Mouse (Mus musculus): Measurements from ENCODE around the gene 4930402H24Rik.

The 4930402H24Rik gene

GRCm38 (mm10) chr2:130755061-130755607, 151.1 kb downstream of the 4930402H24Rik start:
- H3K27me3 ChIP-seq (ENCODE audit: insufficient read depth, low read length) = 0 out of 2 replicates have a peak, but pooled peaks cover 3% of the 10 kb centered on the region
- H3K36me3 ChIP-seq (ENCODE audit: insufficient read depth, low read length) = no peaks in the 10 kb centered on the region
- H3K4me3 ChIP-seq (replicated peaks; ENCODE audit: low read length) = no peak overlapping the region
- H3K4me1 ChIP-seq (replicated peaks; ENCODE audit: low read depth, low read length) = peaks cover 56% of the 10 kb centered on the region
- H3K9me3 ChIP-seq (ENCODE audit: low read length) = no peaks in the 10 kb centered on the region
- TF ChIP-seq NANOG (IDR thresholded peaks at IDR 0.05; ENCODE audit: borderline replicate concordance, low read length) (no peak), CTCF (conservative IDR thresholded peaks at IDR 0.05; ENCODE audit: low read length) (peak; percentile 22; the same call in 1 of the 2 replicates)

DNA sequence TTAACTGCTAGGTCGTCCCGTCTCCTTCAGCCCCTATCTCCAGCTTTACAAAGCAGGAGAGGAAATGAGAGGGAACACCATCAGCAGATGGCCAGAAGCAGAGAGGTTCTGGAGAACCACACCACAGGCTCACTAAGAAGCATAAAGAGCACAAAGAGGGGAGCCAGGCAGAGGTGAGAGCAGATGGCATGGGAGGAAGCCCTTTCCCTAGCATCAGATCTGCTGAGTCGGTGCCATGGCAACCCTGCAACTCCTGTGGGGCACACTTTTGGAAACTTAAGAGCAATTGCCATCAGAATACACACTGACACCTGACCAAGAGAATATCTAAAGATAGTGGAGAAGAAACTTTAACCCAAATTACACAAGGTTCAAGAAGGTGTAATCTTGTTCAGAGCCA, 151.6 kb downstream of the 4930402H24Rik start:
- Histone ChIP-seq H3K9me3 (ENCODE audit: low read length) (no peaks in the 10 kb centered on the region), H3K4me3 (replicated peaks; ENCODE audit: low read length) (no peak overlapping the region), H3K4me1 (replicated peaks; ENCODE audit: low read depth, low read length) (peaks cover 62% of the 10 kb centered on the region), H3K36me3 (ENCODE audit: insufficient read depth, low read length) (no peaks in the 10 kb centered on the region), H3K27me3 (ENCODE audit: insufficient read depth, low read length) (0 out of 2 replicates have a peak, but pooled peaks cover 3% of the 10 kb centered on the region)
- TF ChIP-seq NANOG (IDR thresholded peaks at IDR 0.05; ENCODE audit: borderline replicate concordance, low read length) (no peak), POU5F1 (IDR thresholded peaks at IDR 0.05; ENCODE audit: borderline replicate concordance, low read length) (no peak), CTCF (conservative IDR thresholded peaks at IDR 0.05; ENCODE audit: low read length) (no peak)

DNA sequence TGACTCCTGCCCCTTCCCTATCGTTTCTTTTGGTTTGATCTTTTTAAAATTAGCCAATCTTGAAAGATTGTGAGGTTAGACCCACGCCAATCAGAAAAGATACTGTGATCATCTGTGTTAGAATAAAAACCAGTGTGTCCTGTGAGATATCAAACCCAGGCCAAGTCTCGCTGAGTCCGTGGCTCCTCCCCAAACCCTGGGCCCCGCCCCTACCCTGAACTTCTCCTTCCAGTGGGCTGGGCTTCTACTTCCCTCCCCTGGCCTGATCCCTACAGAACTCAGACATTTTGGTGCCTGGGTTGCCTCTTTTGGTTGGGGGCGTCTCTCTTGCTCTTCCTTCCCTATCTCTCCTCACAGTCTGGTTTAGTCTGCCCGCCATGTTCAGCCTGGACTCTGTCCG, 155.8 kb downstream of the 4930402H24Rik start:
- Histone ChIP-seq H3K4me3 (replicated peaks; ENCODE audit: low read length) (peak overlapping the region; percentile 30; the same call in 1 of the 2 replicates), H3K4me1 (replicated peaks; ENCODE audit: low read depth, low read length) (peaks cover 48% of the 10 kb centered on the region), H3K27me3 (ENCODE audit: insufficient read depth, low read length) (0 out of 2 replicates have a peak, but pooled peaks cover 3% of the 10 kb centered on the region), H3K36me3 (ENCODE audit: insufficient read depth, low read length) (peaks cover 9% of the 10 kb centered on the region), H3K9me3 (ENCODE audit: low read length) (no peaks in the 10 kb centered on the region)
- TF ChIP-seq CTCF (conservative IDR thresholded peaks at IDR 0.05; ENCODE audit: low read length) = no peak

- Histone ChIP-seq H3K4me3 (replicated peaks; ENCODE audit: low read length) (no peak overlapping the region), H3K4me1 (replicated peaks; ENCODE audit: low read depth, low read length) (peaks cover 41% of the 10 kb centered on the region), H3K9me3 (ENCODE audit: low read length) (no peaks in the 10 kb centered on the region), H3K27me3 (ENCODE audit: insufficient read depth, low read length) (0 out of 2 replicates have a peak, but pooled peaks cover 3% of the 10 kb centered on the region), H3K36me3 (ENCODE audit: insufficient read depth, low read length) (peaks cover 9% of the 10 kb centered on the region)
- TF ChIP-seq POU5F1 (IDR thresholded peaks at IDR 0.05; ENCODE audit: borderline replicate concordance, low read length) (no peak), NANOG (IDR thresholded peaks at IDR 0.05; ENCODE audit: borderline replicate concordance, low read length) (no peak), CTCF (conservative IDR thresholded peaks at IDR 0.05; ENCODE audit: low read length) (no peak)
Observed at GRCm38 (mm10) chr2:130749708-130750107, 156.5 kb downstream of the 4930402H24Rik start.

DNA sequence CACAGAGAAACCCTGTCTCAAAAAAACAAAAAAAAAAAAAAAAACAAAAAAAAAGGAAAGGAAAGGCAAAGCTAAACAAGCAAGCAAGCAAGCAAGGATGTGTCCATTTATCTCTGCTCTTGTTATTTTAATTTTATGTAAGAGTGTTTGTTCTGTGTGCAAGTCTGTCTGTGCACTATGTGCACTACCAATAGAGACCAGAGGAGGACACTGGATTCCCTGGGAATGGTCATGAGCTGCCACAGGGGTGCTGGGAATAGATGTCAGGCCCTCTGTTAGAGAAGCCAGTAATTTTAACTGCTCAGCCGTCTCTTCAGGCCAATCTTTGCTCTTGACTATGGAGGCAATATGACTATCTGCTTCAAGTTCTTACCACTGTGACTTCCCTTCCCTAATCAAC, 162.6 kb downstream of the 4930402H24Rik start:
- no peak overlapping the region for H3K4me3 ChIP-seq (replicated peaks; ENCODE audit: low read length)
- H3K36me3 ChIP-seq (ENCODE audit: insufficient read depth, low read length) = peaks cover 17% of the 10 kb centered on the region
- H3K9me3 ChIP-seq (ENCODE audit: low read length) = no peaks in the 10 kb centered on the region
- no peaks in the 10 kb centered on the region for H3K27me3 ChIP-seq (ENCODE audit: insufficient read depth, low read length)
- no peak for TF ChIP-seq POU5F1 (IDR thresholded peaks at IDR 0.05; ENCODE audit: borderline replicate concordance, low read length)
- no peak for TF ChIP-seq NANOG (IDR thresholded peaks at IDR 0.05; ENCODE audit: borderline replicate concordance, low read length)
- no peak; the same call in 1 of the 2 replicates for TF ChIP-seq CTCF (conservative IDR thresholded peaks at IDR 0.05; ENCODE audit: low read length)
- H3K4me1 ChIP-seq (replicated peaks; ENCODE audit: low read depth, low read length) = no peaks in the 10 kb centered on the region

DNA sequence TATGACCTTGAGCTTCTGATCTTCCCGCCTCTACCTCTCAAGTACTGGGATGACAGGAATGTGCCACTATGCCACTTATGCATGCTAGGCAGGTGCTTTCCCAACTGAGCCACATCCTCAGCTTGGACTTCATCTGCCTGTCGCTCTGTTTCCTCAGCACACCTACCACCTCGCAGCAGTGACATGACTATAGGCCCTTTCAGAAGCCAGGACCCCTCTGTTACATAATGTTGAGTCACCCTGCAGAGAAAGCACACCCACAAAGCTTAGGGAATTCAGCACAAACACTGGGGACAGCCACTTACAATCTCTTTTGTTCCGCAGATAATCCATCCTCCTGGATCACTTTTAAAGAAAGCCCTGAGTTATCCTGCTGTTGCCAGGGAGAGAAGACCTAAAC, 166.1 kb downstream of the 4930402H24Rik start:
- H3K27me3 ChIP-seq (ENCODE audit: insufficient read depth, low read length) = no peaks in the 10 kb centered on the region
- H3K9me3 ChIP-seq (ENCODE audit: low read length) = no peaks in the 10 kb centered on the region
- H3K4me3 ChIP-seq (replicated peaks; ENCODE audit: low read length) = no peak overlapping the region
- H3K36me3 ChIP-seq (ENCODE audit: insufficient read depth, low read length) = peaks cover 9% of the 10 kb centered on the region
- no peaks in the 10 kb centered on the region for H3K4me1 ChIP-seq (replicated peaks; ENCODE audit: low read depth, low read length)
- TF ChIP-seq POU5F1 (IDR thresholded peaks at IDR 0.05; ENCODE audit: borderline replicate concordance, low read length) (no peak), CTCF (conservative IDR thresholded peaks at IDR 0.05; ENCODE audit: low read length) (no peak), NANOG (IDR thresholded peaks at IDR 0.05; ENCODE audit: borderline replicate concordance, low read length) (no peak)

DNA sequence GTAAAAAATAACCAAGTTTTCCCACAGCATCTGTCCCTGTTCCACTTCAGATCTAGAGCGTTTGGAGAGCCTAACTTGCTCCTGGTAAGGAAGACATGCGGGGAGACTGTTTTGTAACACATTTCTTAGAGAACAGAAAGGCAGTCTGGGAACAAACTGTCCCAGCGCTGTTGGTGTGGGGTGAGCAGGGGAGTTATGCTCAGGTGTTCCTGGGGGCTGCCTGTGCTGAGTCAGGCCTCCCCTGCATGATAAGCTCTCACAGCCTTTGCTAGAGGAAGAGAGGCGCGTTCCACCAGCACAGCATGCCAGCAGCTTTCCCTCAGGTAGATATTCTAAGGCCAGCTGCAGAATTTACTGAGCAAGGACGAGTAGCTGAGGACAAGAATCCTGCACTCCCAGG, 168.2 kb downstream of the 4930402H24Rik start:
- no peaks in the 10 kb centered on the region for H3K9me3 ChIP-seq (ENCODE audit: low read length)
- H3K4me1 ChIP-seq (replicated peaks; ENCODE audit: low read depth, low read length) = no peaks in the 10 kb centered on the region
- H3K27me3 ChIP-seq (ENCODE audit: insufficient read depth, low read length) = no peaks in the 10 kb centered on the region
- H3K36me3 ChIP-seq (ENCODE audit: insufficient read depth, low read length) = peaks cover 9% of the 10 kb centered on the region
- no peak for TF ChIP-seq POU5F1 (IDR thresholded peaks at IDR 0.05; ENCODE audit: borderline replicate concordance, low read length)
- TF ChIP-seq NANOG (IDR thresholded peaks at IDR 0.05; ENCODE audit: borderline replicate concordance, low read length) = no peak
- no peak for TF ChIP-seq CTCF (conservative IDR thresholded peaks at IDR 0.05; ENCODE audit: low read length)
- H3K4me3 ChIP-seq (replicated peaks; ENCODE audit: low read length) = no peak overlapping the region

- Histone ChIP-seq H3K4me1 (replicated peaks; ENCODE audit: low read depth, low read length) (no peaks in the 10 kb centered on the region), H3K4me3 (replicated peaks; ENCODE audit: low read length) (no peak overlapping the region), H3K9me3 (ENCODE audit: low read length) (no peaks in the 10 kb centered on the region), H3K36me3 (ENCODE audit: insufficient read depth, low read length) (peaks cover 13% of the 10 kb centered on the region), H3K27me3 (ENCODE audit: insufficient read depth, low read length) (no peaks in the 10 kb centered on the region)
- TF ChIP-seq CTCF (conservative IDR thresholded peaks at IDR 0.05; ENCODE audit: low read length) (no peak), NANOG (IDR thresholded peaks at IDR 0.05; ENCODE audit: borderline replicate concordance, low read length) (no peak), POU5F1 (IDR thresholded peaks at IDR 0.05; ENCODE audit: borderline replicate concordance, low read length) (no peak)
Observed at GRCm38 (mm10) chr2:130735281-130735680, 170.9 kb downstream of the 4930402H24Rik start.

GRCm38 (mm10) chr2:130733444-130733843, 172.8 kb downstream of the 4930402H24Rik start:
- no peaks in the 10 kb centered on the region for H3K4me1 ChIP-seq (replicated peaks; ENCODE audit: low read depth, low read length)
- TF ChIP-seq POU5F1 (IDR thresholded peaks at IDR 0.05; ENCODE audit: borderline replicate concordance, low read length) (no peak), CTCF (conservative IDR thresholded peaks at IDR 0.05; ENCODE audit: low read length) (no peak), NANOG (IDR thresholded peaks at IDR 0.05; ENCODE audit: borderline replicate concordance, low read length) (no peak)
- no peak overlapping the region for H3K4me3 ChIP-seq (replicated peaks; ENCODE audit: low read length)
- H3K27me3 ChIP-seq (ENCODE audit: insufficient read depth, low read length) = no peaks in the 10 kb centered on the region
- H3K36me3 ChIP-seq (ENCODE audit: insufficient read depth, low read length) = peaks cover 15% of the 10 kb centered on the region; the same call in 1 of the 2 replicates
- H3K9me3 ChIP-seq (ENCODE audit: low read length) = peaks cover 4% of the 10 kb centered on the region
